Mouse (Mus musculus) megakaryocyte, embryonic 14.5 days (primary cell): ENCODE data around the gene Vapa.

Source experiments
- FLI1 ChIP-seq: IDR thresholded peaks from 2 replicates; pipeline ENCODE4 v1.6.1; 2012; ENCODE audit warnings: low read length, inconsistent platforms, mixed read lengths
- GATA1 ChIP-seq: IDR thresholded peaks from 3 replicates; pipeline ENCODE4 v1.6.1; 2012; ENCODE audit warnings: mixed read lengths, low read length, inconsistent platforms, borderline replicate concordance

DNA sequence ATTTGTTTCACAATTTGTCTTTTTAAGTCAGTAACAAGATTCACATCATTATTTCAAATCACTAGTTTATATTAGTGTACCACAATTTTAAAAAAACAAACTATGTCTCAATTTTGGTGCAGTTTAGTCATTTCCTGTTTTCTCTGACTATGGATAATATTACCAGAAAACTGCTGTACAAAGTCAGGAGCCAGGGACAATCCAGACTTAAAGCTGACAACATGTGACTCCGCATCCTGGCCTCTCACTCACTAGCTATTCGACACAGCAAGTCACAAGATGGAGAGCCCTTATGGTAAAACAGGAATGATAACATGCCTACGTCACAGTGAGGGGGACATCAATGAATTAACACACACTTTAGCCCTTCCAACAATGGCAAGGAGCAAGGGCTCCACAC lies 49.3 kb upstream of the Vapa start:
- TF ChIP-seq GATA1 (no peak), FLI1 (no peak)
